Mouse (Mus musculus) brain, embryonic 14.5 days (tissue): ENCODE data around the gene Map7d1.

Experiments used
- CTCF ChIP-seq: fragments of 200-500 bp; IDR thresholded peaks from 2 replicates; pipeline ENCODE4 v1.5.1; 2012; ENCODE audit warnings: inconsistent platforms, mild to moderate bottlenecking, moderate library complexity, borderline replicate concordance; ENCODE audit not compliant: insufficient read depth, insufficient read length; ENCODE audit errors: extremely low read depth
- POLR2A ChIP-seq: fragments of 200-500 bp; IDR thresholded peaks from 2 replicates; pipeline ENCODE4 v1.6.1; 2012; ENCODE audit warnings: mild to moderate bottlenecking, inconsistent platforms, borderline replicate concordance; ENCODE audit not compliant: poor library complexity, insufficient read depth, insufficient read length, severe bottlenecking; ENCODE audit errors: extremely low read depth

DNA sequence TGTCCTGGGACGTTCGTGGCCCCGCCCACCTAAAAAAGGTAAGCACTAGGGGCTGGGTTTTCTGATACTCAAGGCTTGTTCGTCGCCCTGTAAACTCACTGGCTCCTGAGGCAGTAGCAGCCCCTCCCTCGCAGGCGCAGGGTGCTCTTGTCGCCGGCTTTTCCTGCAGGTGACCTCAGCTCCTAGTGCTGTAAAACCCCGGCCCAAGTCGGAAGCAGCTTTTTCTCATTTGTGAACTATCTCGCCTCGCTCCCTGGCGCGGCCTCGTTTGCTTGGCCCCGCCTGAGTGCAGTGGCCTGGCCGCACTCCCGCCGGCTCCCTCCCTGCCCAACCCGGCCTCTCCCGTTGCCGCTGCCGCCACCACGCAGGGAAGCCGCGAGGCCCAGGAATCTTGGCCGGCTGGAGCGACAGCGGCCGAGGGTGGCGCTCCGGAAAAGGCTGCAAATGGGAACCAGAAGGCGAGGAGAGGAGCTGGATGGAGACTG is 40.5 kb upstream of the Map7d1 start:
- TF ChIP-seq CTCF (no peak), POLR2A (no peak)
